Mouse (Mus musculus) spleen, adult 2 months (tissue): ENCODE measurements at regions not wholly inside any gene's neighbourhood (a gene's known extent, or its start where the extent isn't known, plus 50 kb on each side); places are given as distances from the start of the nearest gene placed in this dataset.

Source experiments
- CTCF ChIP-seq: fragments of 200-500 bp; IDR thresholded peaks from 2 replicates; pipeline ENCODE4 v1.5.1; 2011; ENCODE audit warnings: mild to moderate bottlenecking, inconsistent platforms; ENCODE audit not compliant: insufficient read depth, insufficient read length, insufficient replicate concordance; ENCODE audit errors: extremely low read depth
- POLR2A ChIP-seq: fragments of 200-500 bp; IDR thresholded peaks from 2 replicates; pipeline ENCODE4 v1.6.1; 2011; ENCODE audit warnings: low read depth, low read length, inconsistent platforms

- TF ChIP-seq POLR2A = no peak
- no peak for TF ChIP-seq CTCF
These were observed 212.9 kb downstream of the Hlx start for GRCm38 (mm10) chr1:184519551-184519950.
